Mouse (Mus musculus): ENCODE results near the gene C3.
A peak's percentile ranks its signal among the peaks of the same experiment; 100 is the strongest.

C3 gene

GRCm38 (mm10) chr17:57219167-57219883 lies 8.6 kb downstream of the C3 start:
- peak; percentile 77 for DNase-seq

GRCm38 (mm10) chr17:57218335-57218900 lies 9.5 kb downstream of the C3 start:
- DNase-seq, result no peak

- peak; percentile 85 for DNase-seq
Observed at GRCm38 (mm10) chr17:57214676-57215387, 13.1 kb downstream of the C3 start.

GRCm38 (mm10) chr17:57211501-57211900 lies 16.4 kb downstream of the C3 start:
- DNase-seq, result no peak

- DNase-seq, result no peak
Observed at GRCm38 (mm10) chr17:57209330-57209729, 18.6 kb downstream of the C3 start.

- DNase-seq, result no peak
Observed at GRCm38 (mm10) chr17:57207938-57208337, 20.0 kb downstream of the C3 start.

GRCm38 (mm10) chr17:57201841-57202724 lies 25.9 kb downstream of the C3 start:
- DNase-seq, result no peak

- DNase-seq, result no peak
Observed at GRCm38 (mm10) chr17:57198252-57198651, 29.7 kb downstream of the C3 start.

- no peak for DNase-seq
Observed at GRCm38 (mm10) chr17:57195326-57196010, 32.5 kb downstream of the C3 start.

- DNase-seq, result no peak
Observed at GRCm38 (mm10) chr17:57194771-57195170, 33.2 kb downstream of the C3 start.

- no peak for DNase-seq
Observed at GRCm38 (mm10) chr17:57194041-57194507, 33.9 kb downstream of the C3 start, which contains the start of gene Tnfsf14. Gene Tnfsf14 (minus strand): TSS chr17:57194177.

- no peak for DNase-seq
Observed at GRCm38 (mm10) chr17:57188510-57189192, 39.3 kb downstream of the C3 start.

GRCm38 (mm10) chr17:57185641-57186040 lies 42.3 kb downstream of the C3 start:
- DNase-seq, result no peak

- DNase-seq, result no peak
Observed at GRCm38 (mm10) chr17:57182871-57183270, 45.1 kb downstream of the C3 start.

- DNase-seq, result peak; percentile 11
Observed at GRCm38 (mm10) chr17:57180363-57180762, 47.6 kb downstream of the C3 start.

- DNase-seq, result no peak
Observed at GRCm38 (mm10) chr17:57173351-57173750, 54.6 kb downstream of the C3 start.

GRCm38 (mm10) chr17:57172378-57172777 lies 55.6 kb downstream of the C3 start:
- no peak for DNase-seq

GRCm38 (mm10) chr17:57170616-57171260 lies 57.2 kb downstream of the C3 start:
- DNase-seq, result no peak

- DNase-seq, result peak; percentile 89
Observed at GRCm38 (mm10) chr17:57166800-57167791, 60.8 kb downstream of the C3 start.
